Mouse (Mus musculus): ENCODE results near the gene Olfr855.

The Olfr855 gene

DNA sequence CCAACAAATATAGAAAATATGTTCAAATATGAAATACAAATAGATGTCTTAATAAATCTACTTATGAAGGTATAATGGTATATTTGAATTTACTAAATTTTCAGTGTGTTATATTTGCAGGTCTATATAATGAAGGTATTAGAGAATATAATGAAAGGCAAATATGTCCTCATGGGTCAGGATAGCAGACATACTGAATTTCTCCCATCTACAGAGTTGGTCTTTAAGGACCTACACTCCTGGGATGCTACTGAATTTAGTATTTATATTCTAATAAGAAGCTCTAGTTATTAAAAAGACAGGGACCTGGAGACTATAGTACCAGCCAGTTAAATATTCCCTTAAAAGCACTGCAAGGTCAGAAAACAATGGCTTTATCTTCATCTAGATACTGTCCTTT is at the start of gene Olfr855:
Gene Olfr855, plus strand, starts transcription at position 301 of the 400 bp plus-strand sequence.
- no peak for DNase-seq

DNA sequence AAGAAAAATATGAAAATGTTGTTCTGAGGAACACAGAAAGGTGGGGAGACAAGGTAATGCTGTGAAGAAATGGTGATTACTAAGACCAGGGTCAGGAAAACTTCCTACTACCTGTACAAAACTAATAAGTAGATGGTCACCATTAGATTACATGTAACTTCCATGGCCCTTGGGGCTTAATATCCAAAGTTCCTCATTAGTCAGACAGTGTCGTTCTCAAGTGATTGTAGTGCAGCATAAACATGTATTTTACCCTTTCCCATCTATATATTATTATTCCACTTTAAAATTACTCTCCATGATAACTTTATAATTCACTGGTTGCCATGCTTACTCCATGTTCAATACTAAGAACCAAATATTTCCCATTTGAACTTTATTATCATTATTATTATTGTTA is 41.4 kb upstream of the Olfr855 start, which contains the start of gene Olfr853:
Gene Olfr853, minus strand, starts transcription at position 101 of the 400 bp plus-strand sequence.
- DNase-seq: no peak

DNA sequence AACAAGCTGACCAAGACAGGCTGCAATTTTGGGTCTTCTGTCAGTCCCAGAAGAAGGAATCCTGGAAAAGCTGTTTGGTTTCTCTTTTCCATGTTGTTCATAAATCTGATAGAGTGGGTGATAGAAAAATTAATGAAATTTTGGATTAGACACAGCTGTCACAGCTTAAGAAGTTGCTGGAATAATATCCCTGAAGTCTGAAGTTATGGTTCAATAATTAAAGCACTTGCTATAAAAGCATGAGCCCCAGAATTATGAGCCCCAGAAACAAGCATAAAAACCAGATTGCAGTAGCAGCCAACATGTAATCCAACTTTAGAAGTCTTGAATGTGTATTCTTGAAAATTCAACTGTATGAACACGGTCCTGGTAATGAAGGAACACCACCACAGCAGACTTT is 15.1 kb upstream of the Olfr855 start, which contains the start of gene Olfr854:
Gene Olfr854, minus strand, starts transcription at position 101 of the 400 bp plus-strand sequence.
- no peak for DNase-seq

DNA sequence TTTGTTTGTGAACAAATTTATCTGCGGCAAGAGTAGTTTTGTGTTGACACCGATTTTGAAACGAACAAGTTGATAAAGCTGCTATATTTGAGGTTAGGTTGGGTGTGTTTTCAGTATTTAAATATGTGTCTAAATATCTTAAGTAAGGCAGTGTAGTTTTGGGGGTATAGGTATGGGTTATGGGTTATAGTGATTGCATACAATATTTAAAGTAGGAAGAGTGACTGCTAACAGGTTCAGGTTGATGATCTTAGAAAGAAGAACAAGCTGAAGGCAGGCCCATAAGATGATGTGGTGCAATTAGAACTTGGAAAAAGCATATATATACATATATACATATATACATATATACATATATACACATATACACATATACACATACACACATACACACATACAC is 38.9 kb downstream of the Olfr855 start:
- DNase-seq: no peak

DNA sequence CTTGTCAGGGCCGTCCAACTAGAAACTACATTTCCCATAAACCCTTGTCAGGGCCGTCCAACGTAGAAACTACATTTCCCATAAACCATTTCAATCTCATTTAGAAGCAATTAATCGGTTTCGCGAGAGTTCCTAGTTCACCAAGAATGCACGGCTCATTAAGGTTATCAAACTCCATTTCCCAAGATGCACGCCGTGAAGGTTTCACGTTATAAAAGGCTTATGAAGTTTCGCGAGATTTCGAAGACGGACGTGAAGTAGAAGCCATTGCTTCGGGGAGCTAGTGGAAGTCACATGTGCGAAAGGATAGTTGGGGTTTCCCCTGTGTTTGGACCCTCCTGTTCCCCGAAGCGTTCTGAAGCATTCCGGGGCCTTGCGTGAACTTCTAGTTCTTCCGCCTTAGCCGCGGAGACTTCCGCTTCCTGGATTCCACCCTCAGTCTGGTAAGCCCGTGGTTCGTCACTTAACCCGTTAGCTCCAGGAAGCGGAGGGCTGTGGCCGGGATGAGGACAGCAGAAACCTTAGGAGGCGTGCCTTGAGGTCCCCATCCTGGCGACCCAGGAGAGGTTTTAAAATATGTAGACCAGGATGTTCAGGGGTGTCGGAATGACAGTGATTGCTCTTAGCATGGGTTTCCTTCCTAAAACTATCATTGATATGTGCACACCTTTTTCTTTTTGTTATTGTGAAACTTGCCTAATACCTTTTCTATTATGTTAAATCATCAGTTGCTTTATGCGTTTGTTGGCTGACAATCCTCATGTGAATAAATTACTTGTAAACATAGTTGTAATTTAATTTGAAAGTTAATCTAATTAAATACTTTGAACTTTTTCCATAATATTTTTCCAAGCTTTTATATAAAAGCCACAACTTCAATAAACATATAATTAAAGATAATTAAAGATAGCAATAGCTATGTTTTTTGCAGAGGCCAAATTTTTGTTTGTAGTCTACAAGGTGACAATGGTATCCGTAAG is 39.7 kb downstream of the Olfr855 start, which contains the start of gene Zfp317:
Gene Zfp317, plus strand, starts transcription at position 260 of the 980 bp plus-strand sequence.
- DNase-seq: peak; percentile 87

DNA sequence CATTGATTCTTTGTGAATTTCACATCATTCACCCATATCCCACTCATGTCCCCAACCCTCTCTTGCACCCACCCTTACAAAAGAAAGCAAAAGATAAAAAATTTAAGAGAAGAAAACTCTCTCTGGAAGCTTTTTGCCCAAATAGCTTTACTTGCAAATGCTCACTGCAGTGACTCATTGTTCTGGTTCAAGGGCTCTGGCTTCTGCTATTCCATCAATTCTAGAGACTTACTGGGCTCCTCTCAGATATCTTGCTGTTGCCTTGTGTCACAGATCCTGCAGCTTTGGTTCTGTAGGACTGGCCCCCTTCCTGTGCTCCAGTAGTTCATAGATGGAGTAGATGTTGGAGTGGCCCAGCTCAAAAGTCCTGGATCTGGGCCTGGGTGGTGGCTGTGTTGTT is 47.2 kb downstream of the Olfr855 start:
- DNase-seq: no peak

All from right cerebral cortex, postnatal 25 days (tissue).